Mouse (Mus musculus) mesoderm, embryonic 11.5 days (tissue): ENCODE measurements at regions not wholly inside any gene's neighbourhood (a gene's known extent, or its start where the extent isn't known, plus 50 kb on each side); places are given as distances from the start of the nearest gene placed in this dataset.

Experiments
- DNase-seq: peaks from one replicate; pipeline ENCODE4 v3.0.0-alpha.2; 2012; ENCODE audit warnings: low read depth, low spot score

- no peak for DNase-seq
Measured at GRCm38 (mm10) chr10:126176759-126177473, 210.9 kb downstream of the Lrig3 start.

- DNase-seq = no peak
Measured at GRCm38 (mm10) chr10:126182386-126182785, 216.4 kb downstream of the Lrig3 start.

- no peak for DNase-seq
Measured at GRCm38 (mm10) chr10:126183961-126184360, 218.0 kb downstream of the Lrig3 start.

- no peak for DNase-seq
Measured at GRCm38 (mm10) chr10:126185410-126185809, 219.4 kb downstream of the Lrig3 start.

GRCm38 (mm10) chr10:126186086-126186485 is 220.1 kb downstream of the Lrig3 start:
- DNase-seq = no peak

GRCm38 (mm10) chr10:126189001-126189400 is 223.0 kb downstream of the Lrig3 start:
- DNase-seq = peak; percentile 20
